Mouse (Mus musculus): ENCODE measurements around the gene Pole2. TPM values are rescaled to one million over a fixed set of nuclear protein-coding genes. Genes with fewer than 3 reads are reported as not detected.

Gene Pole2
- polyA plus RNA-seq, 1 experiment, result 3.4 TPM

DNA sequence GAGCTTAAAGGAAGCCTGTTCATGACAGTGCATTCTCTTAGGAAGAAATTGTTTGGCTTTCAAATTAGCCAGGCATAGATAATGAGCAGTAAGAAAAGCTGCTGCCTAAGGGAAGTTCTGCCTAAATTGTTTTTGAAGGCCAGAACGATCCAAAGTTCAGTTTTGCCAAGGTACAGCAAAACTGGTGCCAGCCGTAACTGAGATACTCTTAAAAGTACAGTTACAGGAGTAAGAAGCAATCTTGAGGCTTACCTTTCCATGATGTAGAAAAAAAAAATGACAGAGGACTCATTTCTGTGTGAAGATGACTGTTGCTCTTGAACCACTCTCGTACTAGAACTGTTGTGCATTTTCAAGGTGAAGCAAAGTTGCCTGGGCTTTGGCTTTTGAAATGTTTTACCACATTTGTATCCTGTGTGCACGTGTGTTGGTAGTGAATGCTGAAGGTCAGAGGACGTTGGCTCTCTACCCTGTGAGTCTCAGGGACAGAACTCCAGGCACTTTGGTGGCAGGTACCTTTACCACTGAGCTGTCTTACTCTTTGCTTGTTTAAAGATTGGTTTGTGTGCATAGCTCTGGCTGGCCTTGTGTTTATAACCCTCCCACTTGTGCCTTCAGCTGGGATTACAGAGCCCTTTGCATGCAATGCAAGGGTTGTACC lies 41.1 kb downstream of the Pole2 start:
- Histone ChIP-seq H3K36me3 (ENCODE audit: control insufficient read depth, insufficient read depth, low read length) (peaks cover 10% of the 10 kb centered on the region), H3K27ac (ENCODE audit: insufficient read depth, low read depth, low read length) (peak overlapping the region; percentile 54)
- TF ChIP-seq POLR2A (IDR thresholded peaks at IDR 0.05; ENCODE audit: low read depth, low read length) (no peak), CTCF (IDR thresholded peaks at IDR 0.05; ENCODE audit: extremely low read depth, insufficient read length, insufficient replicate concordance, low read depth, low read length) (no peak)

DNA sequence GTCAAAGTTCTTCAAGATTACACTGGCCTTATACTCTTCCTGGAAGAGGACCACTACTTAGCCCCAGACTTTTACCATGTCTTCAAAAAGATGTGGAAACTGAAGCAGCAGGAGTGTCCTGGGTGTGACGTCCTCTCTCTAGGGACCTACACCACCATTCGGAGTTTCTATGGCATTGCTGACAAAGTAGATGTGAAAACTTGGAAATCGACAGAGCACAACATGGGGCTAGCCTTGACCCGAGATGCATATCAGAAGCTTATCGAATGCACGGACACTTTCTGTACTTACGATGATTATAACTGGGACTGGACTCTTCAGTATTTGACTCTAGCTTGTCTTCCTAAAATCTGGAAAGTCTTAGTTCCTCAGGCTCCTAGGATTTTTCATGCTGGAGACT lies 42.6 kb downstream of the Pole2 start:
- peak overlapping the region; percentile 73 for H3K27ac ChIP-seq (ENCODE audit: insufficient read depth, low read depth, low read length)
- peak overlapping the region; percentile 84 for H3K4me3 ChIP-seq (ENCODE audit: low read depth, low read length)
- H3K4me1 ChIP-seq (ENCODE audit: control insufficient read depth, insufficient read depth, insufficient read length, low read length), result peaks cover 10% of the 10 kb centered on the region; the same call in 1 of the 2 replicates
- WGBS, result 23% methylated on average over 7 of the region's 7 CpGs
- H3K27me3 ChIP-seq (ENCODE audit: control insufficient read depth, insufficient read depth, low read length), result no peaks in the 10 kb centered on the region
- TF ChIP-seq CTCF (IDR thresholded peaks at IDR 0.05; ENCODE audit: extremely low read depth, insufficient read length, insufficient replicate concordance, low read depth, low read length) (no peak), POLR2A (IDR thresholded peaks at IDR 0.05; ENCODE audit: low read depth, low read length) (no peak)
- peaks cover 12% of the 10 kb centered on the region for H3K36me3 ChIP-seq (ENCODE audit: control insufficient read depth, insufficient read depth, low read length)

More for the DNA sequence above, 41.1 kb downstream of the Pole2 start:
- no peak overlapping the region for H3K4me3 ChIP-seq (ENCODE audit: low read depth, low read length)
- peaks cover 10% of the 10 kb centered on the region; the same call in 1 of the 2 replicates for H3K4me1 ChIP-seq (ENCODE audit: control insufficient read depth, insufficient read depth, insufficient read length, low read length)
- WGBS, result 19% methylated on average over 5 of the region's 5 CpGs
- no peaks in the 10 kb centered on the region for H3K27me3 ChIP-seq (ENCODE audit: control insufficient read depth, insufficient read depth, low read length)

DNA sequence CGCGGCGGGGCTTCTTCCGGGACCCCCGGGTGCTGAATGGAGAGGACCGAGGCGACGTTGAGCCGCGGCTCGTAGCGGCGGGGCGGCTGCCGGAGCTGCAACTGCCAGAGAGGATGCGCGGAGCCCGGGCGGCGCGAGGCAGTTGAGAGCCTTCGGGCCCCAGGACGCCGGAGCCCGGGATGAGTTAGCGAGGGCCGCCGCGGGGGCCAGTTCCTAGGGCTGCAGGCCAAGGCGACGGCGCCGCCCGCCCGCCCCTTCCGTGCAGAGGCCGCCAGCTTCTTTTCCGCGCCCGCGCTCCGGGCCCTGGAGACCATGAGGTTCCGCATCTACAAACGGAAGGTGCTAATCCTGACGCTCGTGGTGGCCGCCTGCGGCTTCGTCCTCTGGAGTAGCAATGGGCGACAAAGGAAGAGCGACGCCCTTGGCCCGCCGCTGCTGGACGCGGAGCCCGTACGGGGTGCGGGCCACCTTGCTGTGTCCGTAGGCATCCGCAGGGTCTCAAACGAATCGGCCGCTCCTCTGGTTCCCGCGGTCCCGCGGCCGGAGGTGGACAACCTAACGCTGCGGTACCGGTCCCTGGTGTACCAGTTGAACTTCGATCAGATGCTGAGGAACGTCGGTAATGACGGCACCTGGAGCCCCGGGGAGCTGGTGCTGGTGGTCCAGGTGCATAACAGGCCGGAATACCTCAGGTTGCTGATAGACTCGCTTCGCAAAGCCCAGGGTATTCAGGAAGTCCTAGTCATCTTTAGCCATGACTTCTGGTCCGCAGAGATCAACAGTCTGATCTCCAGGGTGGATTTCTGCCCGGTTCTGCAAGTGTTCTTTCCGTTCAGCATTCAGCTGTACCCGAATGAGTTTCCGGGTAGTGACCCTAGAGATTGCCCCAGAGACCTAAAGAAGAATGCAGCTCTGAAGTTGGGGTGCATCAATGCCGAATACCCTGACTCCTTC lies 43.4 kb downstream of the Pole2 start:
- TF ChIP-seq CTCF (IDR thresholded peaks at IDR 0.05; ENCODE audit: extremely low read depth, insufficient read length, insufficient replicate concordance, low read depth, low read length), result no peak
- no peak; the same call in 1 of the 2 replicates for TF ChIP-seq POLR2A (IDR thresholded peaks at IDR 0.05; ENCODE audit: low read depth, low read length)
- H3K27me3 ChIP-seq (ENCODE audit: control insufficient read depth, insufficient read depth, low read length), result no peaks in the 10 kb centered on the region
- WGBS, result under 1% methylated on average over 85 of the region's 86 CpGs

GRCm38 (mm10) chr12:69183583-69184308 lies 44.2 kb downstream of the Pole2 start, which contains the start of the genes Rpl36al and Mgat2:
TSS of gene Rpl36al (minus strand) at chr12:69184083.
TSS of gene Mgat2 (plus strand) at chr12:69184157.
- H3K27ac ChIP-seq (ENCODE audit: insufficient read depth, low read depth, low read length), result peak within 1 kb of the TSS; percentile 73
- H3K27me3 ChIP-seq (ENCODE audit: control insufficient read depth, insufficient read depth, low read length), result no peaks in the 10 kb centered on the region
- H3K36me3 ChIP-seq (ENCODE audit: control insufficient read depth, insufficient read depth, low read length), result peaks cover 8% of the 10 kb centered on the region
- peak within 1 kb of the TSS; percentile 84 for H3K4me3 ChIP-seq (ENCODE audit: low read depth, low read length)
- peaks cover 10% of the 10 kb centered on the region; the same call in 1 of the 2 replicates for H3K4me1 ChIP-seq (ENCODE audit: control insufficient read depth, insufficient read depth, insufficient read length, low read length)
- TF ChIP-seq POLR2A (IDR thresholded peaks at IDR 0.05; ENCODE audit: low read depth, low read length) (peak; percentile 99), CTCF (IDR thresholded peaks at IDR 0.05; ENCODE audit: extremely low read depth, insufficient read length, insufficient replicate concordance, low read depth, low read length) (no peak)
- under 1% methylated on average over 84 of the region's 84 CpGs for WGBS

More for the DNA sequence above, 43.4 kb downstream of the Pole2 start:
- Histone ChIP-seq H3K4me3 (ENCODE audit: low read depth, low read length) (peak overlapping the region; percentile 84), H3K27ac (ENCODE audit: insufficient read depth, low read depth, low read length) (peak overlapping the region; percentile 73), H3K4me1 (ENCODE audit: control insufficient read depth, insufficient read depth, insufficient read length, low read length) (peaks cover 10% of the 10 kb centered on the region; the same call in 1 of the 2 replicates), H3K36me3 (ENCODE audit: control insufficient read depth, insufficient read depth, low read length) (peaks cover 9% of the 10 kb centered on the region)

- H3K27ac ChIP-seq (ENCODE audit: insufficient read depth, low read depth, low read length), result no peak overlapping the region
- H3K4me3 ChIP-seq (ENCODE audit: low read depth, low read length), result no peak overlapping the region
- no peak for TF ChIP-seq CTCF (IDR thresholded peaks at IDR 0.05; ENCODE audit: extremely low read depth, insufficient read length, insufficient replicate concordance, low read depth, low read length)
- H3K36me3 ChIP-seq (ENCODE audit: control insufficient read depth, insufficient read depth, low read length), result peaks cover 8% of the 10 kb centered on the region
- no peaks in the 10 kb centered on the region for H3K27me3 ChIP-seq (ENCODE audit: control insufficient read depth, insufficient read depth, low read length)
- WGBS, result 81% methylated on average over 4 of the region's 4 CpGs
- peaks cover 4% of the 10 kb centered on the region; the same call in 1 of the 2 replicates for H3K4me1 ChIP-seq (ENCODE audit: control insufficient read depth, insufficient read depth, insufficient read length, low read length)
Observed at GRCm38 (mm10) chr12:69181800-69182199, 46.2 kb downstream of the Pole2 start.

DNA sequence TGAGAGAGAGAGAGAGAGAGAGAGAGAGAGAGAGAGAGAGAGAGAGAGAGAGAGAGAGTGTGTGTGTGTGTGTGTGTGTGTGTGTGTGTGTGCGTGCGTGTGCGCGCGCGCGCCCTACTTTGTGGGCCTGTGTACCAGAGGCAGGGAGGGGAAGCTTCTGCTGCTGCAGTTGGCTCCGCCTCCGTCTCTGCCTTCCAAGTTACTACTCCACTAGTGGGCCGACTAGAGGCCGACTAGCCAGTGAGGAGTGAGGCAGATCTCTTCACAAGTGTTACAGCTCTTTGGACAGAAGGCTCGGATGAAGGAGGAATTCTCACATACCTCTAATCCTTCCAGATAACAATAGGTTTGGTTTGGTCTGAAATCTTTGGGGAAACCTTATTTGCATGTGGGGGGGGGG lies 48.6 kb downstream of the Pole2 start:
- Histone ChIP-seq H3K27me3 (ENCODE audit: control insufficient read depth, insufficient read depth, low read length) (no peaks in the 10 kb centered on the region), H3K27ac (ENCODE audit: insufficient read depth, low read depth, low read length) (no peak overlapping the region), H3K36me3 (ENCODE audit: control insufficient read depth, insufficient read depth, low read length) (peaks cover 8% of the 10 kb centered on the region), H3K4me1 (ENCODE audit: control insufficient read depth, insufficient read depth, insufficient read length, low read length) (no peaks in the 10 kb centered on the region), H3K4me3 (ENCODE audit: low read depth, low read length) (no peak overlapping the region)
- WGBS, result 82% methylated on average over 12 of the region's 12 CpGs
- TF ChIP-seq POLR2A (IDR thresholded peaks at IDR 0.05; ENCODE audit: low read depth, low read length), result no peak
- TF ChIP-seq CTCF (IDR thresholded peaks at IDR 0.05; ENCODE audit: extremely low read depth, insufficient read length, insufficient replicate concordance, low read depth, low read length), result no peak
